Mouse (Mus musculus) embryonic fibroblast, embryonic 13.5 days (primary cell): Measurements from ENCODE around the gene Oasl2.

Experiments
- CTCF ChIP-seq: IDR thresholded peaks from 2 replicates; pipeline ENCODE4 v1.5.1; 2011; ENCODE audit warnings: mild to moderate bottlenecking, control low read depth, low read length, moderate library complexity, borderline replicate concordance; ENCODE audit not compliant: insufficient read depth
- POLR2A ChIP-seq: IDR thresholded peaks from 2 replicates; pipeline ENCODE4 v1.6.1; 2011; ENCODE audit warnings: low read depth, mild to moderate bottlenecking, control low read depth, low read length, moderate library complexity

DNA sequence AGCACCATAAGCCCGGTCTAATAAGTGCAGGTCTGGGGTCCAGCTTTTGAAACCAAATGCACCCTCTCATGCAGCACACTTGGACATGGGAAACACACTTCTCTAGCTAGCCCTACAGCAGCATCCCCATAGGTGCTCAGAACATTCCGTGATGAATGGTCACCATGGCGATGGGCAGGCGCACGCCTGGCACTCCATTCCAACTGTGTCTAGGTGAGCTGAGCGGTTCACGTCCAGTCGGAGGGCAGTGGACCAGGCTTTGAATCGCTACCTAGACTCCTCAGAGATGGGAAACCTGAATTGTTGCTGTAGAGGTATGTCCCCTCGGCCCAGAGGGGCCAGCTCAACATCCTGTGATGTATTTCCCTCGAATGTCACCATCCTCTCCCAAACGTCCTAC, 31.5 kb upstream of the Oasl2 start:
- TF ChIP-seq CTCF (no peak), POLR2A (no peak)
